Mouse (Mus musculus) liver, postnatal 0 days (tissue): ENCODE data around the gene Pim3. TPM values are rescaled to one million over a fixed set of nuclear protein-coding genes. Genes with fewer than 3 reads are reported as not detected.
A peak's percentile ranks its signal among the peaks of the same experiment; 100 is the strongest.

Source experiments
- ATAC-seq: fragments of 200-750 bp; cut with Nextera tagmentation; 2 replicates; pipeline ENCODE4 v1.8.0; 2017; ENCODE audit warnings: mild to moderate bottlenecking, moderate library complexity
- DNase-seq: peaks from one replicate; pipeline ENCODE4 v3.0.0-alpha.2; 2016
- H3K27ac ChIP-seq: fragments of 300-500 bp; sonication (generic); 2 replicates; pipeline ENCODE4 v1.5.1; 2014; ENCODE audit warnings: antibody characterized with exemption, moderate library complexity, mild to moderate bottlenecking, low read depth
- H3K27me3 ChIP-seq: fragments of 300-500 bp; sonication (generic); 2 replicates; pipeline ENCODE4 v1.6.1; 2014; ENCODE audit warnings: low read length, control low read depth, mixed read lengths; ENCODE audit not compliant: insufficient read depth
- H3K36me3 ChIP-seq: fragments of 300-500 bp; sonication (generic); replicated peaks from 2 replicates; pipeline ENCODE4 v1.6.1; 2014; ENCODE audit warnings: mild to moderate bottlenecking, control low read depth, low read length, moderate library complexity, mixed read lengths; ENCODE audit not compliant: insufficient read depth
- H3K4me1 ChIP-seq: fragments of 300-500 bp; sonication (generic); 2 replicates; pipeline ENCODE4 v1.6.1; 2014; ENCODE audit warnings: antibody characterized with exemption, mild to moderate bottlenecking, control low read depth; ENCODE audit not compliant: insufficient read depth
- H3K4me2 ChIP-seq: fragments of 300-500 bp; sonication (generic); 2 replicates; pipeline ENCODE4 v1.6.1; 2014; ENCODE audit warnings: low read depth, mild to moderate bottlenecking, low read length, moderate library complexity, mixed read lengths
- H3K4me3 ChIP-seq: fragments of 300-500 bp; sonication (generic); 2 replicates; pipeline ENCODE4 v1.5.1; 2014; ENCODE audit warnings: low read depth, low read length
- H3K9ac ChIP-seq: fragments of 300-500 bp; sonication (generic); replicated peaks from 2 replicates; pipeline ENCODE4 v1.6.1; 2014; ENCODE audit warnings: mild to moderate bottlenecking, moderate library complexity
- H3K9me3 ChIP-seq: fragments of 300-500 bp; sonication (generic); 2 replicates; pipeline ENCODE4 v1.6.1; 2016; ENCODE audit warnings: mild to moderate bottlenecking, control low read depth, low read length, mixed read lengths
- CTCF ChIP-seq: sonication (generic); IDR thresholded peaks from 2 replicates; pipeline ENCODE4 v1.5.1; 2016; ENCODE audit warnings: antibody characterized with exemption, low read depth
- EP300 ChIP-seq: IDR thresholded peaks from 2 replicates; pipeline ENCODE4 v1.6.1; 2016; ENCODE audit warnings: antibody characterized with exemption, low read depth, mild to moderate bottlenecking
- WGBS: fragments of 180-500 bp; shearing (Covaris S2); extraction: QIAGEN DNeasy Blood & Tissue Kit; methylation state at CpG from one replicate; pipeline ENCODE4 v1.1.7; 2014; ENCODE audit not compliant: insufficient replicate concordance; 5-methylcytosine and 5-hydroxymethylcytosine counted together
- polyA plus RNA-seq: library from polyadenylated mRNA; unstranded; fragments of >200 nt; fragmentation: Nextera tagmentation; extraction: Ambion mirVana; gene quantifications from 2 replicates; pipeline ENCODE4 v1.2.1, GENCODE M21; 2015

Gene Pim3
- polyA plus RNA-seq, 1 experiment from 2014 or later, result 34.2 TPM

DNA sequence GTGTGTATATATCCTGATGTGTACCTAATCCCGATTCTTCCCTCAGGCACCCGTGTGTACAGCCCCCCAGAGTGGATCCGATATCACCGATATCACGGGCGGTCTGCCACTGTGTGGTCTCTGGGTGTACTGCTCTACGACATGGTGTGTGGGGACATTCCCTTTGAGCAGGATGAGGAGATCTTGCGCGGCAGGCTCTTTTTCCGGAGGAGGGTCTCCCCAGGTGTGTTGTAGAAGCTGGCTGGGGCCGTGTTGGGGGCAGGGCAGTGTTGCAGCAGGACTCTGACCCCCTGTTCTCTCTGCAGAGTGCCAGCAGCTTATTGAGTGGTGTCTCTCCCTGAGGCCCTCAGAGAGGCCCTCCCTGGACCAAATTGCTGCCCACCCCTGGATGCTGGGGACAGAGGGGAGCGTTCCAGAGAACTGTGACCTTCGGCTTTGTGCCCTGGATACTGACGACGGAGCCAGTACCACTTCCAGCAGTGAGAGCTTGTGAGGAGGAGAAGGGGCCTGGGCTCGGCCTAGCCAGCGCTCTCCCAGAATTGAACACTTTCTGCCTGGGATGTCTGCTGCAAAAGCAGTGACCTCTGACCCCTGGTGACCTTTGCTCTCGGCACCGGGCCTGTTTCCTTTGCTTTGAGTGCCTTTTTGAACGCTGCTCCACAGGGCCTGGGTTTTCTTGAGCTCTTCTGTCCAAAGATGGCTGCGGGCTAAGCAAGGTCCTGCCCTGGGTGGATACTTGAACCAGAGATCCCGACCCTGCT is 2.5 kb downstream of the Pim3 start:
- H3K9ac ChIP-seq, result peak overlapping the region; percentile 93
- no peaks in the 10 kb centered on the region for H3K27me3 ChIP-seq
- H3K27ac ChIP-seq, result peak overlapping the region; percentile 97
- peaks cover 51% of the 10 kb centered on the region for H3K4me1 ChIP-seq
- peak overlapping the region; percentile 87 for H3K4me2 ChIP-seq
- TF ChIP-seq EP300 (0 out of 2 replicates have a peak, but pooled peaks have one; percentile 25), CTCF (0 out of 2 replicates have a peak, but pooled peaks have one; percentile 4)
- ATAC-seq (no peak), DNase-seq (peak; percentile 64)
- no peaks in the 10 kb centered on the region for H3K9me3 ChIP-seq
- WGBS, result 62% methylated on average over 22 of the region's 22 CpGs
- H3K4me3 ChIP-seq, result peak overlapping the region; percentile 78
- peaks cover 19% of the 10 kb centered on the region for H3K36me3 ChIP-seq

DNA sequence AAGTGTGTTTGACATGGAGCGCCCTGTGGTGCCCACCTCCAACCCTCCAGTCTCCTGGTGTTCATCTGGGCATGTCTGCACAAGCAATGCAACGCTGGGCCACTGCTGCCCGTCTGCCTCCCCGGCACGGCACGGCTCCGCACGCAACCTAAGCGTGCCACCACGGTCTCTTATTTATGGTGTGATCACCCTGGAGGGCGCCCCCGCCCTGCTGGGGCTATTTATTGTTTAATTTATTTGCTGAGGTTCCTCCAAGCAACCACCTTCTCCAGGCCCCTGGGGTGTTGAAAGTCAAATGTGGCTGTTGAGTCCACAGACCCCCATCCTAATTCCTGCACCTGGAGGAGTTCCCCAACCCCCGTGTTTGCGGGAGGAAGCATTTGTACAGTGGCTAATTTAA is 3.1 kb downstream of the Pim3 start:
- Histone ChIP-seq H3K4me2 (peak overlapping the region; percentile 87), H3K9me3 (no peaks in the 10 kb centered on the region), H3K27me3 (no peaks in the 10 kb centered on the region), H3K9ac (peak overlapping the region; percentile 93), H3K4me3 (peak overlapping the region; percentile 78), H3K27ac (peak overlapping the region; percentile 97), H3K36me3 (peaks cover 19% of the 10 kb centered on the region), H3K4me1 (peaks cover 52% of the 10 kb centered on the region)
- WGBS, result 80% methylated on average over 14 of the region's 14 CpGs
- ATAC-seq (no peak), DNase-seq (no peak)
- TF ChIP-seq CTCF (no peak), EP300 (no peak)

DNA sequence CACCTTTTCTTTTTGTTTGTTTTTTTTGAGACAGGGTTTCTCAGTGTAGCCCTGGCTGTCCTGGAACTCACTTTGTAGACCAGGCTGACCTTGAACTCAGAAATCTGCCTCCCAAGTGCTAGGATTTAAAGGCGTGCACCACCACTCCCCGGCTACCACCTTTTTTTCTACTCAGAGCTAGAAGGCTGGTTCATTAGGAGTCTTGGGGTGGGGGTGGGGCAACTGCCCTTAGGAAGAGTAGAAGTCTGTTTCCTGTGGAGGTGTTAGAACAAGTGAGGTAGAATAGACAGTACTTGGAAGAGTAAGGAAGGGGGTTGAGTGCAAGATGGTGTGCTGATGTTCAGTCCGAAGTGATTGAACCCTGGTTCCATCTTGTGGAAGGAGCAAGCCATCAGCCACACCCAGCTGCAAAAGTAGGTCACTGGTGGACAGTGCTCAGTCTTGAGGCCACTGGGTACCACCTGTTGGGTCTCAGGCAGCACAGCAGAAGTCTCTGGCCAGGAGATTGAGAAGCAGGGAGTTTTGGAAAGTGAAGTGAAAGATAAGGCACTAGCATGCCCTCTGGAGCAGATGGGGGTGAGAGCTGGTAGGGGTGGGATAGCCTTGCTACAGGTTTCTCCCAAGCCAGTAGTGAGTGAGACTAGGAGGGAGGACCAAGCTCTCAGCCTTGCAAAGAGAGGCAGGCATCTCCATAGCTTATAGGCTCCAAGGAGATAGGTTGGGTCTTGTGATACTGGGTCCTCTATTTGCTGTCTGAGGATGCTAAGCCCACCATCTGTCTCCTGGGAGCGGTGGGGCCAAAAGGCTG is 4.1 kb downstream of the Pim3 start:
- H3K4me2 ChIP-seq, result 0 out of 2 replicates have a peak overlapping the region, but pooled peaks have one; percentile 87
- WGBS, result 76% methylated on average over 4 of the region's 4 CpGs
- ATAC-seq (no peak), DNase-seq (no peak)
- no peak for TF ChIP-seq CTCF
- TF ChIP-seq EP300, result no peak
- peak overlapping the region; percentile 93 for H3K9ac ChIP-seq
- peaks cover 53% of the 10 kb centered on the region for H3K4me1 ChIP-seq
- H3K9me3 ChIP-seq, result no peaks in the 10 kb centered on the region
- no peaks in the 10 kb centered on the region for H3K27me3 ChIP-seq
- peaks cover 19% of the 10 kb centered on the region for H3K36me3 ChIP-seq
- H3K27ac ChIP-seq, result peak overlapping the region; percentile 97
- H3K4me3 ChIP-seq, result no peak overlapping the region

DNA sequence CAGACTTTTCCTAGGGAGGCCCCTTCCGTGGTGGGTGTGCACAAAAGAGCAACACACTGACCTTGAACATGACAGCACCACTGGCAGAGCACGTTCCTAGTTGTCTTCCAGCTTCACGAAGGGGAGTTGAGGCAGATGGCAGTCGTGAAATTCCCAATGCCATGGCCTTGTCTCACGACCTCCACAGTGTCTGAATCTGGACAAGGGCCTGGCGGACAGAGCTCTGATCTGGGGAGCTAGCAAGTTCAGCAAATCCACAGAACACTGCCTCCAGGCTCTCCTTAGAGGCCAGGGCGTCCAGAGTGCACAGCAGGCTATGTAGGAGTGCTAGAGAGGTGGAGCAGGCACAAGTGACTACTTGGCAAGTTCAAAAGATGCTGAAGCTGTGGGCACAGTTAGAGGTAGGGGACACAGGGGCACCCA is 5.0 kb downstream of the Pim3 start:
- Histone ChIP-seq H3K27me3 (no peaks in the 10 kb centered on the region), H3K4me1 (peaks cover 46% of the 10 kb centered on the region), H3K36me3 (peaks cover 19% of the 10 kb centered on the region), H3K9me3 (no peaks in the 10 kb centered on the region), H3K4me3 (no peak overlapping the region), H3K27ac (peak overlapping the region; percentile 97), H3K4me2 (no peak overlapping the region), H3K9ac (peak overlapping the region; percentile 9)
- no peak for DNase-seq
- TF ChIP-seq CTCF, result no peak
- TF ChIP-seq EP300, result no peak
- WGBS, result 48% methylated on average over 7 of the region's 7 CpGs
- ATAC-seq, result no peak

DNA sequence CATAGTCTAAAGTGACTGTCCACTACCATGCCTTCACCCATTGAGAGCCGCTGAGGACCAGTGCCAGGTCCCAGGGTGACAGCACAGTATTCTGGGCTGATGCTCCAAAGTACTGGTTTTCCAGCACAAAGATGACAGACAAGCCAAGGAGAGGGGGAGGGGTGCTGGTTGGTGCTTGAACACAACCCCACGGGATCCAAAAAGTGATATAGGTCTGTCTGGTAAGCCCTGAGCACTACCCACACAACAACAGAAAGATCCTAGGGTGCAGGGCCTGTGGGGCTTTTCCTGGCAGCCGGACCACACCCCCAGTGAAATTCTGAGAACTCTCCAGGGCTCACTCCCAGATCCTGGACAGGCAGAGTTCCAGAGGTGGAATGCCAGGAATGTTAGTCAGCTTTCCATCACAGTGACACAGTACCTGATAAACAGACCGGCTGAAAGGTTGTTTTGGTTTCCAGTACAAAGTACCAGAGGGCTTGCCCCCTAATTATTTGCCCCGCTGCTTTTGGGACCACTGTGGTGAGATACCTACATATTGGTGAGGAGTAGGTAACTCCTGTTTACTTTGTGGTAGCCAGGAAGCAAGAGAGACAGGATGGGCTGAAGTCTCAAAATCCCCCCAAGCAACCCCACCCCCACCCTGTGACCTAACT is 5.5 kb downstream of the Pim3 start:
- H3K36me3 ChIP-seq, result peaks cover 19% of the 10 kb centered on the region
- ATAC-seq (peak; percentile 50), DNase-seq (peak; percentile 54)
- TF ChIP-seq EP300 (no peak; the same call in none of the 2 replicates), CTCF (no peak)
- H3K4me2 ChIP-seq, result 0 out of 2 replicates have a peak overlapping the region, but pooled peaks have one; percentile 6
- 36% methylated on average over 5 of the region's 5 CpGs for WGBS
- H3K27ac ChIP-seq, result peak overlapping the region; percentile 97
- H3K9ac ChIP-seq, result peak overlapping the region; percentile 9
- no peaks in the 10 kb centered on the region for H3K9me3 ChIP-seq
- no peak overlapping the region for H3K4me3 ChIP-seq
- H3K4me1 ChIP-seq, result peaks cover 46% of the 10 kb centered on the region
- no peaks in the 10 kb centered on the region for H3K27me3 ChIP-seq
